Mouse (Mus musculus) cerebellum, postnatal 4 days (tissue): ENCODE data around the gene Gm20431.

ENCODE experiments used
- DNase-seq, 2 experiments: peaks; one replicate each; pipeline ENCODE4 v3.0.0; 2022; ENCODE audit warnings: low spot score in 2 of 2, mixed read lengths in 1 of 2

Gm20431 gene

GRCm38 (mm10) chr2:167569934-167570651 lies 91.2 kb downstream of the Gm20431 start:
- no peak for DNase-seq

DNA sequence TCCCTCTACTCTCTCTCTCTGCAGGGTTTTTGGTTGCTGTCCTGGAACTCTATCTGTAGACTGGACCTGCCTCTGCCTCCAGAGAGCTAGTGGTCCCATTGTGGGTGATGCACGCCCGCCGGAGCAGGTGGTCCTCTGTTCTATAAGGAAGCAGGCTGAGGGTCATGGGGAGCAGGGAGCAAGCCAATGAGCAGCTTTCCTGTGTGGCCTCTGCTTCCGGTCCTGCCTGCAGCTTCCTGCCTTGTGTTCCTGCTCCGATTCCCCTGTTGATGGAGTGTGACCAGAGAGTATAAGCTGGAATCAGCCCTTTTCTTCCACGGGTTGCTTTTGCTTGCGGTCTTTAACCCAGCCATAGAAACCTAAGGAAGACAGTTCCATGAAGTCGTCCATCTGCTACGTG lies 93.2 kb downstream of the Gm20431 start:
- DNase-seq, result no peak

DNA sequence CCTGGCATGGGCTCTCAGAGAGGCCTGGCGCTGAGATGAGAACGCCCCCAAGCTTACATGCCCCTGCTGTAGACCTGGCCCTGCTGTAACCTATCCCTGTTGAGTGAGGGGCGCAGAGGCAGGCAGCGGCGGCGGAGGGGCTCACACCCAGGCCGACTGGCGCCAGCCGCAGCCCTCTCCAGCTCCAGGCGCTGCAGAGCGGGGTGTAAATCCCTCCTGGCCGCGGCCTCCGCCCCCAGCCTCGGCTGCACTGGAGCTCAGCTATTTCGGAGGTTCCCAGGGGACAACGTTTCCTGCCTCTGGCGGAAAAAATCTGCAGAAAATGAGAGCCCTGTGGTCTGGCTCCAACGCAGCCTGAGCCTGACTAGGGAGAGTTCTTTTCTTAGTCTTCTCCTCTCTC lies 95.6 kb downstream of the Gm20431 start:
- DNase-seq, result no peak

DNA sequence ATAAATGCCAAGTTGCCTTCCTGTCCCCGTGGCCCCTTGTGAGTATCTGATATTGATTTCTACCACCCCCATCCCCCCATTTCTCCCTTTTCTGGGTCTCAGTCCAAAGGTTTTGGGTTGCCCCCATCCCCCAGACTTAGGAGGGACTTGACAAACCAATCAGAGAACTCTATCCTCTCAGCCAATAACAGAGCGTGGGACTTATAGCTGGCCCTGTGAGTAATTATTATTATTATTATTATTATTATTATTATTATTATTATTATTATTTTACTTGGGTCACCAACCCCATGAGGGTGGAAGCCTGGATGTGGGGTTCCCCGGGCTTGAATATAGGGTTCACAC lies 96.0 kb downstream of the Gm20431 start:
- DNase-seq, result no peak

- DNase-seq, result no peak
Observed at GRCm38 (mm10) chr2:167564551-167565311, 96.6 kb downstream of the Gm20431 start.

DNA sequence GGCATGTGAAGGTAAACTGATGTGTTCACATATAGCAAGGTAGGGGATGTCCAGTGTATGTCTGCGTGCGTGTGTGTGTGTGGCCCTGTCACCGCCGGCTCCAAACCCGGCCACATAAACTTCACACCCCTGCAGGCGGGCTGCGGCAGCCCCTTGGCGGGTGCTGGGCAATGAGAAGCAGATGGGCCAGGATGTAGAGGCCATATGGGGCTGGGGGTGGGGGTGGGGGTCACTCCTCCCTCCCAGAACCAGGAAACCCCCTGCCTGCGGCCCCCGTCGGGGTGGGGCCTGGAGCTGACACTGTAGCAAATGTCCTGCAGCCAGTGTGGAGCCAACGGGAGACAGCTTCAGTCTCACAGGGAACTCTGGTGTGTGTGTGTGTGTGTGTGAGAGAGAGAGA lies 97.6 kb downstream of the Gm20431 start:
- DNase-seq, result no peak

- no peak for DNase-seq
Observed at GRCm38 (mm10) chr2:167563035-167563434, 98.3 kb downstream of the Gm20431 start.

GRCm38 (mm10) chr2:167562101-167562500 lies 99.2 kb downstream of the Gm20431 start:
- peak in 1 of 2 experiments; percentile 48 for DNase-seq

- no peak for DNase-seq
Observed at GRCm38 (mm10) chr2:167559413-167559812, 101.9 kb downstream of the Gm20431 start.
